Mouse (Mus musculus): ENCODE measurements around the gene Clec9a. TPM values are rescaled to one million over a fixed set of nuclear protein-coding genes. Genes with fewer than 3 reads are reported as not detected.
A peak's percentile ranks its signal among the peaks of the same experiment; 100 is the strongest.

The Clec9a gene
- polyA plus RNA-seq, 1 experiment from 2014 or later, result 0.92 TPM

- DNase-seq (no peak), ATAC-seq (peak; percentile 64)
- H3K4me3 ChIP-seq (ENCODE audit: low read depth, low read length), result no peak overlapping the region
- no peaks in the 10 kb centered on the region for H3K27me3 ChIP-seq (ENCODE audit: insufficient read depth, low read length)
- H3K9me3 ChIP-seq (ENCODE audit: low read length), result no peaks in the 10 kb centered on the region
- no peaks in the 10 kb centered on the region for H3K36me3 ChIP-seq (replicated peaks; ENCODE audit: insufficient read depth, low read length)
- no peaks in the 10 kb centered on the region for H3K4me1 ChIP-seq (ENCODE audit: insufficient read depth)
- H3K9ac ChIP-seq (replicated peaks), result no peak overlapping the region
- TF ChIP-seq EP300 (IDR thresholded peaks at IDR 0.05; ENCODE audit: low read depth) (peak; percentile 55), CTCF (IDR thresholded peaks at IDR 0.05; ENCODE audit: low read depth) (no peak)
- 26% methylated on average over 2 of the region's 2 CpGs for WGBS (ENCODE audit: insufficient replicate concordance)
- peak overlapping the region; percentile 13; the same call in 1 of the 2 replicates for H3K4me2 ChIP-seq (ENCODE audit: low read depth, low read length)
- peak overlapping the region; percentile 66 for H3K27ac ChIP-seq (ENCODE audit: low read depth)
Observed at GRCm38 (mm10) chr6:129407324-129407723, 1.3 kb upstream of the Clec9a start.

GRCm38 (mm10) chr6:129414177-129414576 lies 5.5 kb downstream of the Clec9a start:
- no peaks in the 10 kb centered on the region for H3K36me3 ChIP-seq (replicated peaks; ENCODE audit: insufficient read depth, low read length)
- no peak overlapping the region for H3K4me2 ChIP-seq (ENCODE audit: low read depth, low read length)
- TF ChIP-seq EP300 (IDR thresholded peaks at IDR 0.05; ENCODE audit: low read depth) (no peak), CTCF (IDR thresholded peaks at IDR 0.05; ENCODE audit: low read depth) (no peak)
- H3K27ac ChIP-seq (ENCODE audit: low read depth), result no peak overlapping the region
- WGBS (ENCODE audit: insufficient replicate concordance), result 58% methylated on average over 1 of the region's 1 CpGs
- H3K4me3 ChIP-seq (ENCODE audit: low read depth, low read length), result no peak overlapping the region
- no peaks in the 10 kb centered on the region for H3K9me3 ChIP-seq (ENCODE audit: low read length)
- H3K9ac ChIP-seq (replicated peaks), result no peak overlapping the region
- no peaks in the 10 kb centered on the region for H3K27me3 ChIP-seq (ENCODE audit: insufficient read depth, low read length)
- H3K4me1 ChIP-seq (ENCODE audit: insufficient read depth), result no peaks in the 10 kb centered on the region
- DNase-seq, result no peak
- ATAC-seq, result no peak

GRCm38 (mm10) chr6:129422311-129422710 lies 13.6 kb downstream of the Clec9a start:
- no peaks in the 10 kb centered on the region for H3K9me3 ChIP-seq (ENCODE audit: low read length)
- TF ChIP-seq EP300 (IDR thresholded peaks at IDR 0.05; ENCODE audit: low read depth), result no peak
- TF ChIP-seq CTCF (IDR thresholded peaks at IDR 0.05; ENCODE audit: low read depth), result no peak
- no peak overlapping the region for H3K9ac ChIP-seq (replicated peaks)
- no peak for ATAC-seq
- H3K4me1 ChIP-seq (ENCODE audit: insufficient read depth), result peaks cover 13% of the 10 kb centered on the region
- no peak overlapping the region for H3K4me3 ChIP-seq (ENCODE audit: low read depth, low read length)
- H3K4me2 ChIP-seq (ENCODE audit: low read depth, low read length), result no peak overlapping the region
- no peaks in the 10 kb centered on the region for H3K36me3 ChIP-seq (replicated peaks; ENCODE audit: insufficient read depth, low read length)
- 62% methylated on average over 3 of the region's 3 CpGs for WGBS (ENCODE audit: insufficient replicate concordance)
- no peak for DNase-seq
- no peak overlapping the region for H3K27ac ChIP-seq (ENCODE audit: low read depth)
- no peaks in the 10 kb centered on the region for H3K27me3 ChIP-seq (ENCODE audit: insufficient read depth, low read length)

GRCm38 (mm10) chr6:129423040-129423733 lies 14.5 kb downstream of the Clec9a start:
- H3K4me2 ChIP-seq (ENCODE audit: low read depth, low read length), result no peak overlapping the region
- no peak overlapping the region for H3K4me3 ChIP-seq (ENCODE audit: low read depth, low read length)
- TF ChIP-seq CTCF (IDR thresholded peaks at IDR 0.05; ENCODE audit: low read depth), result no peak
- no peak for TF ChIP-seq EP300 (IDR thresholded peaks at IDR 0.05; ENCODE audit: low read depth)
- ATAC-seq, result peak; percentile 7; the same call in 1 of the 2 replicates
- H3K9me3 ChIP-seq (ENCODE audit: low read length), result no peaks in the 10 kb centered on the region
- 0 out of 2 replicates have a peak overlapping the region, but pooled peaks have one; percentile 6 for H3K27ac ChIP-seq (ENCODE audit: low read depth)
- no peak for DNase-seq
- H3K9ac ChIP-seq (replicated peaks), result no peak overlapping the region
- H3K36me3 ChIP-seq (replicated peaks; ENCODE audit: insufficient read depth, low read length), result no peaks in the 10 kb centered on the region
- H3K4me1 ChIP-seq (ENCODE audit: insufficient read depth), result peaks cover 13% of the 10 kb centered on the region
- H3K27me3 ChIP-seq (ENCODE audit: insufficient read depth, low read length), result no peaks in the 10 kb centered on the region
- WGBS (ENCODE audit: insufficient replicate concordance), result 58% methylated on average over 4 of the region's 4 CpGs

GRCm38 (mm10) chr6:129423734-129424072 lies 15.0 kb downstream of the Clec9a start:
- Histone ChIP-seq H3K36me3 (replicated peaks; ENCODE audit: insufficient read depth, low read length) (no peaks in the 10 kb centered on the region), H3K4me1 (ENCODE audit: insufficient read depth) (peaks cover 13% of the 10 kb centered on the region), H3K4me2 (ENCODE audit: low read depth, low read length) (no peak overlapping the region), H3K27ac (ENCODE audit: low read depth) (no peak overlapping the region), H3K4me3 (ENCODE audit: low read depth, low read length) (no peak overlapping the region), H3K9ac (replicated peaks) (no peak overlapping the region), H3K27me3 (ENCODE audit: insufficient read depth, low read length) (no peaks in the 10 kb centered on the region), H3K9me3 (ENCODE audit: low read length) (no peaks in the 10 kb centered on the region)
- DNase-seq (peak; percentile 81), ATAC-seq (peak; percentile 79)
- TF ChIP-seq EP300 (IDR thresholded peaks at IDR 0.05; ENCODE audit: low read depth), result no peak
- TF ChIP-seq CTCF (IDR thresholded peaks at IDR 0.05; ENCODE audit: low read depth), result peak; percentile 95
- 4% methylated on average over 1 of the region's 1 CpGs for WGBS (ENCODE audit: insufficient replicate concordance)

- Histone ChIP-seq H3K36me3 (replicated peaks; ENCODE audit: insufficient read depth, low read length) (no peaks in the 10 kb centered on the region), H3K27me3 (ENCODE audit: insufficient read depth, low read length) (no peaks in the 10 kb centered on the region), H3K4me1 (ENCODE audit: insufficient read depth) (peaks cover 13% of the 10 kb centered on the region), H3K27ac (ENCODE audit: low read depth) (peak overlapping the region; percentile 29; the same call in 1 of the 2 replicates), H3K4me3 (ENCODE audit: low read depth, low read length) (no peak overlapping the region), H3K9me3 (ENCODE audit: low read length) (no peaks in the 10 kb centered on the region), H3K4me2 (ENCODE audit: low read depth, low read length) (no peak overlapping the region), H3K9ac (replicated peaks) (no peak overlapping the region)
- DNase-seq (no peak), ATAC-seq (no peak)
- no peak for TF ChIP-seq CTCF (IDR thresholded peaks at IDR 0.05; ENCODE audit: low read depth)
- TF ChIP-seq EP300 (IDR thresholded peaks at IDR 0.05; ENCODE audit: low read depth), result 0 out of 2 replicates have a peak, but pooled peaks have one; percentile 17
- WGBS (ENCODE audit: insufficient replicate concordance), result 27% methylated on average over 5 of the region's 5 CpGs
Observed at GRCm38 (mm10) chr6:129425217-129425616, 16.6 kb downstream of the Clec9a start.

All from liver, postnatal 0 days (tissue).